Mouse (Mus musculus): Measurements from ENCODE around the gene Ogdh.

Ogdh gene

GRCm38 (mm10) chr11:6405591-6406081, 114.2 kb downstream of the Ogdh start:
- CTCF ChIA-PET = interaction anchor here (0.6 kb wide), 1 partner anchor 15 kb away, joined by 3 read pairs; no protein-coding TSS in a partner anchor
